Mouse (Mus musculus) liver, embryonic 18 days (tissue): Measurements from ENCODE around the gene Lsm5. TPM values are rescaled to one million over a fixed set of nuclear protein-coding genes. Genes with fewer than 3 reads are reported as not detected.

Experiments
- polyA plus RNA-seq: library from polyadenylated mRNA; depleted of rRNA; stranded (reverse); fragments of >200 nt; gene quantifications from 2 replicates; pipeline ENCODE4 v1.2.3, GENCODE M21; 2012; rRNA removed

Lsm5 gene
- polyA plus RNA-seq, result 28.1 and 28.3 TPM in 2 replicates

GRCm38 (mm10) chr6:56703931-56704900 lies at the start of gene Lsm5:
Lsm5 (minus strand) TSS chr6:56704710.

DNA sequence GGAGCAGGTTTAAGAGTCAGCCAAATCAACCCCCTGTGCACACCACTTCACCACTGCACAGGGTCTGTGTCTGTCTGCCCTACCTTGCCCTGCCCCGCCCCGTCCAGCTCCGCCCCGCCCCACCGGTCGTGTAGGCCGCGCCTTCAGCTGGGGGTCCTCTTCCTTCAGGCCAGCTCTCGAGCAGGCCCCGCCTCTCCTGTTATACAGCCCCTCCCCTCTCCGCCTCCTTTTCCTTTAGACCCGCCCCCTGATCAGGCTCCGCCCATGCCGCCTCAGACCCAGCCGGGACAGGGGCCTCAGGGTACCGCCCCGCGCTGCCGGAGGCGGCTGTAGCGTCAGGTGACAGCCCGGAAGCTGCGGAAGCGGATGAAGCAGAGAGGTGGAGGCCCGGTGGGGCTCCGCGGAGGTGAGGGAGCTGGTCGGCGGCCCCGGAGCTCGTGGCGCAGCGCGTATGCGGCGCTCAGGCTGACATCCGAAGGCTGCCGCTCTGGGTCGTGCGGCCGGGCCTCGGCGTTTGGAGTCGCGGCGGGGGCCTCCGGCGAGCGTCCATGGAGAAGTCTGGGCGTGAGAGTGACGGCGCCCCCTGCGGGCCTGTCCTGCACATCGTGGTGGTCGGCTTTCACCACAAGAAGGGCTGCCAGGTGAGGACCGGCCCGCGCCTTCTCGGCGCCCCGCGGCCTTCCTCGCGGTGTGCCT lies 10.2 kb upstream of the Lsm5 start, which contains the start of gene Avl9:
Gene Avl9, plus strand, starts transcription at position 326 of the 696 bp plus-strand sequence.

Other genes with a start within 250 kb of the Lsm5 start
- gene Pde1c, start 135.6 kb downstream of the Lsm5 start, polyA plus RNA-seq, result 0.50 and 0.61 TPM in 2 replicates
- 3.1 TPM in 2 replicates for gene Avl9, start 10.2 kb upstream of the Lsm5 start, polyA plus RNA-seq
- gene Kbtbd2, start 93.1 kb upstream of the Lsm5 start, polyA plus RNA-seq, result 10.1 and 10.6 TPM in 2 replicates
- 16.9 and 18.8 TPM in 2 replicates for gene Fkbp9, start 127.3 kb upstream of the Lsm5 start, polyA plus RNA-seq
- gene Nt5c3, start 219.2 kb upstream of the Lsm5 start, polyA plus RNA-seq, result 57.8 and 59.1 TPM in 2 replicates
- gene Vmn1r4, start 219.3 kb upstream of the Lsm5 start, polyA plus RNA-seq, result 0.10 and 0.17 TPM in 2 replicates